Mouse (Mus musculus): ENCODE results near the gene Cep57l1. TPM values are rescaled to one million over a fixed set of nuclear protein-coding genes. Genes with fewer than 3 reads are reported as not detected.
"Not testable (repeated sequence)": the region's sequence is repeated elsewhere in the genome, so short reads cannot be mapped to it uniquely, and the experiment has no call there.

Gene Cep57l1
- 1 to 10 TPM; 7.0 to 7.4 TPM for total RNA-seq (2021)

DNA sequence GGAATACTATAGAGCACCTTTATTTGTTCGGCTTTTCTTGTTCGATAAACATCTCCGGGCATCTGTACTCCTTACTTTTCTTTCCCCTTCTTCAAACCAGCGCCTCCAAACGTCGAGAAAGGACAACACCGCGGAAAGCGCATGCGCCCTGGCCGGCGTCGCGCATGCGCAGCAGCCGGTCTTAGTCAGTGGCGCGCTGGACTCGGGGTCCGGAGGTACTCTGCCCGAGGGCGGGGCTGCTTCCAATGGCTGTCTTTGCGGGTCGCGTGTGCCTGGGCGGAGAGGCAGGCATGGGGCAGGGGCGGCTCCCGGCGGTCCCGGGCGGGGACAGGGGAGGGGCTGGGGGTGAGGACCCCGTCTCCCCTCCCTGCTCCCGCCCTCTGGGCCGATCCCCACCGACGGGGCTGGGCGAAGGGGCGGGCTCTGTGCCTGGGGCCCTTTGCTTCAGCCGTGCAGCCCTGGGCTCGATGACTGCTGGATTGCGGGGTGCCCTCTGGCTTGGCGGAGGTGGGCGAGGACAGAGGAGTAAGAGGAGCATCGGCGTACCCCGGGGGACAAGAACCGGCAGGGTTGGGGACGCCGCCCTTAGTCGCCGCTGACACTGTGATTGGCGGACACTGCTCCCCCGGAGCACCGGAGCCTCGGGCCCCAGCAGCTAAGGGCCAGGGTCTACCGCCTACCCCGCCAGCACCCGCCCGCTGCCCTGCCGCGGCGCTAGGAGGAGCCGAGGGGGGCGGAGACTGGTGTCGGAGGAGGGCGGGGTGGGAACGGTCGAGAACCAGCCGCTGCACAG lies at the start of gene Cep57l1, which contains the start of gene Sesn1:
Cep57l1 (minus strand) TSS at position 101 of the 793 bp plus-strand sequence.
Sesn1 (plus strand) TSS at position 165 of the 793 bp plus-strand sequence.
- peak; percentile 91 for DNase-seq (ENCODE audit: low spot score in 2 of 2)
- intact Hi-C loops (cut with DNase I), result loop anchor here (5.0 kb wide), 2 partner anchors 293 to 467 kb away; partner anchors contain the start of genes Cd164 and Foxo3

DNA sequence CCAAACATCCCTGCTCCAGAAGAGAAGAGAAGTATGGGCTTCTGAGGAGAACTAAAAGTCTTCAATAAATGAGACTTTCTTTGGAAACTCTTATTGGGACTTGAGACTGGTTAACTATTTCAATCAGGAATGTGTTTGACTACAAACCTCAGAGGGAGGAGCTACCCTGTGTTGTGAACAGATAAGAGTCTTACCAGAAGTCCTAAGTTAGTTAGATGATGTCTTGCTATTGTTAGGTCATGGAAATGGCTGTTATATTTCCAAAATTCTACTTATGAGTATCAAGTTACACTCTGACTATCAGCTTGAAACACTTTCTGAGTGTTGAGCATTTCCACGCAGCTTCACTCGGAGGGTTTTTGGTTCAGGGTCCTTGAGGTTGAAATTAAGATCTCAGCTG lies 39.0 kb upstream of the Cep57l1 start:
- intact Hi-C loops (cut with DNase I), result no loop called here
- DNase-seq (ENCODE audit: low spot score in 2 of 2), result no peak

DNA sequence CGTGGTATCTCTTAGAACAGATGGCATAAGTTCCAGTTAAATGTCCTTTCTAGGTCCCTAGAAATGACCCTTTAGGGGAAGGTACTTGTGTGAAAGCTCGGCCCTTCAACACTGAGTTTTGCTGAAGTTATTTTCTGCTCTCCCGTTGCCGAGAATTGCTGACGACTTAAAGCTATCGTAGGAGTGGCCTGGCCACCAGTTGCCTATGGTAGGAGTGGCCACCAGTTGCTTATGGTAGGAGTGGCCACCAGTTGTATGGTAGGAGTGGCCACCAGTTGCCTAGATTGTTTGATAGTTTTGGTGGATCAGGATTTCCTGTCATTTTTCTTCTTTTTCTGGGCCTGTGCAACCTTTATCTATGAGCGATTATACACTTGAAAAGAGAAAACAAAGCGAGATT lies 38.1 kb upstream of the Cep57l1 start:
- intact Hi-C loops (cut with DNase I), result no loop called here
- no peak for DNase-seq (ENCODE audit: low spot score in 2 of 2)

DNA sequence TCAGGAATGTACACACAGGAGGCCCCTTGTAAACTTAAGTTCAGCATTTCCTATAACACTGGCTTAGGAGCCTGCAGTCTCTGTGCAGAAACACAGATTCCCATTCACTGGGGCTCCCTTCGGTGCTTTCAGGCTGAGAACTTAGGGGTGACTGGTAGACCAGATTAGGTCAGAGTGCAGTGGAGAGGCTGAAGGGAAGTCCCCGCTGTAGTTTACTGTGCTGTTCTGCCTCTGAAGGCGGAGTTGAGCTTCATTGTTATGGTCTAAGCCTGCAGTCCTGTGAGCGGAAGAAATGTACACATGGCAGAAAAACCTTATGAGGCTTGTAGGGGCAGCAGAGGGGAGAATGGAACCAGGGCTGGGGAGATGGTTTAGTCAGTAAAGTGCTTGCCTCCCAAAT lies 29.2 kb upstream of the Cep57l1 start:
- no peak for DNase-seq (ENCODE audit: low spot score in 2 of 2)
- intact Hi-C loops (cut with DNase I), result no loop called here

DNA sequence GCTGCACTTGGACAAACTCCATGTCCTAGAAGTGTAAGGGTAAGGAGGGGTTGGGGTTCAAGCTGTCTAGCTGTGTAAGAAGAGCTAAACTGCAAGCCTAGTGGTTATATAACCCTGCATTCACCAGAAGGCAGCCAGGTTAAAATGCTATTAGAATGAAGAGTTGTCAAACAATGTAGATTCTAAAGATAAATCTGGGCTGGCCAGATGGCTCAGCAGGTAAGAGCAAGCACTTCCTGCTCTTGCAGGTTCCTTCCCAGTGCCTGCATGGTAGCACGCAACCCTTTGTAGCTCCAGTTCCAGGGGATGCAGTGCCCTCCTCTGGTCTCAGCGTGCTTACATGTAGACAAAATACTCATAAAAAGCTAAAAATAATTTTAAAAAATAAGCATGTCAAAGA lies 24.5 kb upstream of the Cep57l1 start:
- intact Hi-C loops (cut with DNase I), result loop anchor here (1.0 to 5.0 kb wide), 6 partner anchors 53 to 463 kb away; partner anchors contain the start of gene Foxo3
- DNase-seq (ENCODE audit: low spot score in 2 of 2), result no peak

DNA sequence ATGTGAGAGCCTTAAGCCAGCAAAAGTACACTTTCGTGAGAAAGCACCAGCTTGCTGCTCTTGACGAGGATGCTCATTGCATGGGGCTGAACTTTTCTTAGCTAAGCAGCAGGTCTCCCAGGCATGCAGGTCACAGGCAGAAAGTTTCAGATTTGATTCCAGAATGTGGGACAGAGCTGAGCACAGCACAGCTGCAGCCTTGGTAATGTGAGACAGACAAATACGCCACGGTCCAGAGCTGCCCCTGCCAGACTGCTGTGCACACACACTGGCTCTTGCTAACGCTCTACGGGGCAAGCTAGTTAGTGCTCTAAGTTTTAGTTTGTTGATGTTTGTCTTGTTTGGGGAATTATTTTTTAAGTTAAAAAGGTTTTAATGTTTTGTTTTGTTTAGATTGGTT lies 22.5 kb upstream of the Cep57l1 start:
- DNase-seq (ENCODE audit: low spot score in 2 of 2), result no peak
- intact Hi-C loops (cut with DNase I), result loop anchor here (5.0 kb wide), 5 partner anchors 55 to 465 kb away; partner anchors contain the start of gene Foxo3

DNA sequence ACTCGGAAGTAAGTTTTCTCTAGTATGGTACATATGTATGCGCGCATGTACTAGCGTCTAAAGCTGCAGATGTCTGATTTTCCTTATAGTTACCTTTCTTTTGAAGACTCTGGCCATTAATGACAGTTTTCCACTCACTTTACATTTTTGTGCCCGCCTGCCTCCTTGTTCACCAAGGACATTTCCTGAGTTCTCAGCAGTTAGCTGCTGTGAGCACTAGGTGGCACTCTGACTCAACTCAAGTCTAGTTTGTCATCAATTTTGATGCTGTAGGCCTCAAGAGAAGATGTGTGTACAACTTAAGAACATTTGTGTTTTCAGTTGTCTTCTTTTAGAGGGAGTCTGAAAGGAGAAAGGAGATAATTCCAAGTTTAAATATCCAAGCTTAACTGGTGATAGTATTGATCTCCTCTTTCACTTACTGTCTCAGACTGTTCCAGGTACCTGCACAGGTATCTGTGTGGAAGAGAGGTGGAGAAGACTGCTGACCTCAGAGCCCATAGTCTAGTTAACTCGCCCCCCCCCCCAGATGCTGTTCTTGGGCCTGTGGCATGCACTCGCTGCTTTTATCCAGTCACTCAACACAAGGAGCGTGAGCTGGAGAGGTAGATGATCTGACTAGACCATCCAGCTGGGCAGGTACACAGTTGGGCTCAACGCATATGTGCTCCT lies 21.3 kb upstream of the Cep57l1 start:
- intact Hi-C loops (cut with DNase I), result loop anchor here (5.0 kb wide), 5 partner anchors 56 to 466 kb away; partner anchors contain the start of gene Foxo3

DNA sequence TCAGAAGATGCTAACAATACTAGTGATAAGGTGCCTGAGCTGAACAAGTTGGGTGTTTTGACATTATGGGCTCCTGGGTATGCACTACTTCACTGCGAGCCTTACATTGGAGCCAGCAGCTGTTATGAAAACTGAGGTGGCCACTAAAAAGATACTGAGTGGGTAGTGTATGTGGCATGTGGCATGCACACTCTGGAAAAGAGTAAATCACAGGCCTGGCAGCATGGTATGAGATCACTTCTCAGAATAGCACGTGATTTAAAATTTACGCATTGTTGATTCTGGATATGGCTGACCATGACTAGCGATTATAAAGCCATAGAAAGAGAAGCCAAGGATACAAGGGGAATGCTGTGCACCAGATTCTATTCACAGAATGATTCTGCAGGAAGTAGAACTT lies 20.8 kb upstream of the Cep57l1 start:
- intact Hi-C loops (cut with DNase I), result loop anchor here (5.0 kb wide), 5 partner anchors 57 to 467 kb away; partner anchors contain the start of gene Foxo3
- no peak for DNase-seq (ENCODE audit: low spot score in 2 of 2)

More for the DNA sequence above, 21.3 kb upstream of the Cep57l1 start:
- peak; percentile 36 to 69 for DNase-seq (ENCODE audit: low spot score in 2 of 2)

DNA sequence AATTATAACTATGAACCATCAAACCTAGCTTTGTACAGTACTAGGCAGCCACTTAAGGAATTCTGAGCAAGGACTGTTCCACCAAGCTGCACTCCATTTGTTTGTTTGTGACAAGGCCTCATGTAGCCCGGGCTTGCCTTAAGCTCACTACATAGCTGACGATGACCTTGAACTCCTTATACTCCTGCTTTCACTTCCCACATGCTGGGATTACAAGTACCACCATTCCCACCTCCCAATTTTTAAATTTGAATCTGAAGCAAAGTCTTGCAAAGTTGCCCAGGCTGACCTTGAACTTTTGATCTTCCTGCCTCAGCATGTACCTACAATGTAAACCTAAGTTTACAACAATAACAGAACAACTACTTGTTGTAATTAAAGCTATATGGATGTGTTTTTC lies 20.3 kb upstream of the Cep57l1 start:
- DNase-seq (ENCODE audit: low spot score in 2 of 2), result no peak
- intact Hi-C loops (cut with DNase I), result loop anchor here (5.0 kb wide), 5 partner anchors 57 to 467 kb away; partner anchors contain the start of gene Foxo3

DNA sequence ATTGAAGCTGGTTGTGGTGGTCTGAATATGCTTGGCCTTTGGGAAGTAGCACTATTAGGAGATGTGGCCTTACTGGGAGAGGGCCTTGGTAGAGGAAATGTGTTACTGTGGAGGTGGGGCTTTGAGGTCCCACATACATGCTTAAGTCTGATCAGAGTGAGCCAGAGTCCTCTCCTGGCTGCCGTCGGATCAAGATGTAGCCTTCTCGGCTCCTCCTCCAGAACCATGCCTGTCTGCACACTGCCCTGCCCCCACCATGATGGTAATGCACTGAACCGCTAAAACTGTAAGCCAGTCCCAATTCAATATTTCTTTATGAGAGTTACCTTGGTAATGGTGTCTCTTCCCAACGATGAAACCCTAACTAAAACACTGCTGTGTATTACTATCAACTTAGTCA lies 19.5 kb upstream of the Cep57l1 start:
- intact Hi-C loops (cut with DNase I), result no loop called here
- DNase-seq (ENCODE audit: low spot score in 2 of 2), result no peak

DNA sequence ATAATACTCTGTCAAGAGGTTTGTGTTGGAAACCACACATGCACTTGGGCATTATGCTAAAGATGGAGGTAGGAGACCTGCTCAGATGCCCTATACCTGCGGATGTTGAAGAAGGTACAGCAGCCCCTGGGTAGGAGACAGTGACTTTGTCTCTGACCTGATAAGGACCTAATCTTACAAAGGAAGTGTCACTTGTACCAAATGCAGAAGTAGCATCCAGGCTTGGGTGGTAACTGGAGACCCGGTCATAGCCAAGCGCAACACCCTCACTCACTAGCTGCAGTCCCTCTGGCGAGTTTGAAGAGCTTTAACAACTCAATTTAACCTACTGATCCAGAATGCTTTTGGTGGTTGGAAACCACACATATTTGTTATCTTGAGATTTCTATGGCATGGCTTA lies 18.1 kb upstream of the Cep57l1 start:
- intact Hi-C loops (cut with DNase I), result no loop called here
- no peak for DNase-seq (ENCODE audit: low spot score in 2 of 2)

DNA sequence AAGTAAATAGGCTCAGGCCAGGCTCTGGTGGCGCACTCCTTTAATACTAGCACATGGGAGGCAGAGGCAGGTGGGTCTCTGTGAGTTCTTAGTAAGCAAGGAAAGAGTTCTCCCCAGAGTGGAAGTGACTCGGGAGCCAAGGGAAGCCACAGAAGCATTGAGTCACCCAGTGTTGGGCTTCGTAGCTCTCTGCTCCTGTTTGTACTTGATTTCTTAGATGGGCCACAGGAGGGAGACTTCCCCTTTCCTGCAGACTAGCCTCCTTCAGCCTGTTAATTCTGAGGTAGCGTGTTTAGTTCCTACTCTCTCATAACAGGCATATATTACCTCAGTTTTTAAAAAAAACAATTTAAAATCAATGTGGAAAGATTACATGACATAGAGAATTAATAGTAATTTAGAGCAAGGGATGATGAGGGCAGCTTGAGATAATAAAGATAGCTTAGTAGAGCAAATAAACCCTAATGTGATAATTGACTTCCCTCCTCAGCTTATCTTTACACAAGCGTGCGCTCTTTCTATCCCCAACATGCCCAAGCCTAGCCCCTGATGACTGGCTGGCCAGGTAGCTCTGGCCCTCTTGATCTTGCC lies 16.9 kb upstream of the Cep57l1 start:
- DNase-seq (ENCODE audit: low spot score in 2 of 2), result no peak
- intact Hi-C loops (cut with DNase I), result no loop called here

DNA sequence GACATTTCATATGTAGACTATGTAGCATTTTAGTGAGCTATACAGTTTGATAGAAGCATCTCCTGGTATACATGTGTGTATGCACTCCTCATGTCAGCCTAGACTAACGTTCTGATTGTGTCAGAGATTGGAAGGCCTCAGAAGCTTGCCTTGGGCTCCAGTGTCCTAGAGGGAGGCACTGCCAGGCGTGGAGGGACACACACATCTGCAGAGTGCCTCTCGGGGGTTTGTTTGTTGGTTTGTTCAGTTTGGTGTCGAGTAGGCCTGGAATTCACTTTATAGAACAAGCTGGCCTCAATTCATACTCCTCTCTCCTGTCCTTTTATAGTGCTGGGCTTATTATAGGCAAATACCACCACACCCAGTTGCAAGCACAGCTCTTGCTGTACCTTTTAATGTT lies 16.3 kb upstream of the Cep57l1 start:
- intact Hi-C loops (cut with DNase I), result no loop called here

DNA sequence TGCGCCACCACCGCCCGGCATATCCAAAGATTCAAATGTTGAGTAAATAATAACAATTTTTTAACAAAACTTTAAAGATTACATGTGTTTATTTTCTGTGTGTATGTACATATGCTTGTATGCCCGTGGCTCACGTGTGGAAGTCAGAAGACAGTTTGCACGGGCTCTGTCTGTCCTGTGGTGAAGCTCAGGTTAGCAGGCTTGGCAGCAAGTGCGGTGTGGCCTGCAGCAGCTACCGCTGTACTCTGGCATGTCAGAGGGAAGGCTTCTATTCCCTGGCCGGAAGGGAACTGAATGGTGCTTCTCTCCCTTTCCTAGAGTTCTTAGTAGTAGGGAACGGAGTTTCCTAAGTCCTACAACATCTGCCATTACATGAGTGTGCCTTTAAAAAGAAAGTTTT lies 15.4 kb upstream of the Cep57l1 start:
- intact Hi-C loops (cut with DNase I), result no loop called here
- no peak for DNase-seq (ENCODE audit: low spot score in 2 of 2)

More for the DNA sequence above, 16.3 kb upstream of the Cep57l1 start:
- no peak for DNase-seq (ENCODE audit: low spot score in 2 of 2)

DNA sequence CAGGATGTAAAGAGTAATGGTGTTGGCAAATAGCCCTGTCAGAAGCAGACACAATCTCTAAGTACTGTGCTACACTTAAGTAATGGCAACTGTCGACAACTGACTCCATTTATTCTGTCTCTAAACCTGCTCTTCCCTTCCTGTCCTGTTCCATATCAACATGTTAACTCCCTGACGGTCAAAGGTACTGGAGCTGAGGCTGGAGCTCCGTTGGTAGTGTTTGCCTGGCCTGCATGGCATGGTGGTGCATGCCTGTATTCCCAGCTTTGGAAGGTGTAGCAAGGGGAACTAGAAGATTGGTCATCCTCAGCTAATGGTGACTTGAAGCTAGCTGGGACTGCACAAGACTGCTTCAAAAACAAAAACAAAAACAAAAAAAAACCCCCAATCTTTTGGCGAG lies 14.2 kb upstream of the Cep57l1 start:
- intact Hi-C loops (cut with DNase I), result loop anchor here (5.0 kb wide), 1 partner anchor 113 kb away; no protein-coding TSS in a partner anchor
- no peak for DNase-seq (ENCODE audit: low spot score in 2 of 2)

DNA sequence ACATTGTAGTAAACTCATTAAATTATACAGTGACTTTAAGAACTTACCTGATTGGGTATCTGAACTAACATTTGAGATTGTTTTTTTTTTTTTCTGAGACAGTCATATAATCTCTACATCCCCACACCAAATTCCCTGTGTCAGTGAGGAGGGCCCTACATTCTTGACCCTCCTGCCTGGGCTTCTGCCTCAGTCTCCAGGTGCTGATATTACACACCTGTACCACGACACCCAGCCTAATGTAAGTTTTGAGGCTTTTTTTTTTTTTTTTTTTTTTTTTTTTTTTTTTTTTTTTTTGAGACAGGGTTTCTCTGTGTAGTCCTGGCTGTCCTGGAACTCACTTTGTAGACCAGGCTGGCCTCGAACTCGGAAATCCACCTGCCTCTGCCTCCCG lies 13.6 kb upstream of the Cep57l1 start:
- DNase-seq (ENCODE audit: low spot score in 2 of 2), result not testable (repeated sequence)
- intact Hi-C loops (cut with DNase I), result loop anchor here (5.0 kb wide), 1 partner anchor 114 kb away; no protein-coding TSS in a partner anchor

DNA sequence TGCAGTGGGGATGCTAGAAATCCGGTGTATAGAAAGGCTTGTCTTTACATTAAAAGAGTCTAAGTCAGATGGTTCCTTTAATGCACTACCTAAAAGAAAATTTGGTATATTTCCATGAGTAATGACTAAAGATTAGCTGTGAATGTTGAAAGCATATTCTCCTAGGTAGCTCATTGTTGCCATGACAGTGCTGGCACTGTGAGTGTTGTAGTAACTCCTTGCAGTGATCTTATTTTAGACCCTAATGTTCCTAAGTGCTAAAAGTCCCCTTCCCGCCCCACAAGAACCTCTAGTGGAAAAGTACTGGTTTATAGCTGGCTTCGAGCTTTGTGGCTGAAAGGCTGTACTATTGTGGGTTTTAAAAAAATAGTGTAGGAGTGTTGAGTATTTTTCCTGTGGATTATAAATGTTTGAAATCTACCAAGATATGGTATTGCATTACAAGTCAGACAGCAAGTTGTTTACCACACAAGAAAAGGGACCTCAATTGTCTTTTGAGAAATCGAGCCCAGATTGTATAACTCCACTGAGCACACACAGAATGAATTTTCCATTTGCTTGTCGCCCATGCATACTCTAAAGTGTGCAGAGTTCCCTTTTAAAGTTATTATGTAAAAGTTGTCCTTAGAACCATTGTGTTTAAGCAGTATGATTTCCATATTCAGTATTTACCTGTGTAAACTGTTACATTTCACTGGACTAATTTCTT lies 13.1 kb upstream of the Cep57l1 start:
- DNase-seq (ENCODE audit: low spot score in 2 of 2), result peak in 1 of 2 experiments; percentile 22
- intact Hi-C loops (cut with DNase I), result loop anchor here (5.0 kb wide), 1 partner anchor 115 kb away; no protein-coding TSS in a partner anchor

DNA sequence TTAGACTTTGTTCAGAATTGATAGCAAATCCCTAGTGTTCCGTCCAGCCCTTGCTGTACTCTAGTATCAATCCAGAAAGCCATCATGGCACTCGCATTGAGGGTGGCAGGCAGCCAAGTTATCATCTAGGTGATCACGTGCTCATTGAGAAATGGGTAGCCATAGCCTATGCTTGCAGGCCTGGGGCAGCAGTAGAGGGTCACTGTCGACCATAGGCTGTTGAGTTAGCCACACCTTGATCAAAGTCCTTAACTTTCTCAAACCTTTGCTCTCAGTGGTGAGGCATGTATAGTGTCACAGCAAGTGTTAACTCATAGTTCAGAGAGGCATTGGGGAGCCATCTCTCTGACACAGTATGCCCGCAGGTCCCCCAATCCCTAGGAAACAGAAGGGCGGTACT lies 11.5 kb upstream of the Cep57l1 start:
- DNase-seq (ENCODE audit: low spot score in 2 of 2), result no peak
- intact Hi-C loops (cut with DNase I), result loop anchor here (5.0 kb wide), 1 partner anchor 116 kb away; no protein-coding TSS in a partner anchor

DNA sequence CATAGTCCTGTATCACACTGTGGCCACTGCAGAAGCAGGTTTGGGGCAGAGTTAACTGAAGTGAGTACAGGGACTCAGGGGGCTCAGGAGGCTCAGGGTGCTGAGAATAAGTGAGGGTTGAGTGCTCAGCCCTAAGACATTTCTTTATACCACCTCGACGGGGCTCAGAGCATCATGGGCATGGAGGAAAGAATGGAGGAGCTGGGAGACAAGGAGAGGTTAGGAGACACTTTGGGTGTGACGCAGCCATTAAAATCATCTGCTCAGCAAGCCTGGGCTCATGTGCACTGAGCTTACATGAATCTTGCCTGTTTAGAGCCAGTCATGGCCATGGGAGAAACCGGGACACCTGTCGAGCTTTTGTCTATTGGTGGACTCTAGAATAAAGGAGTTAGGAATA lies 10.7 kb upstream of the Cep57l1 start:
- intact Hi-C loops (cut with DNase I), result loop anchor here (5.0 kb wide), 1 partner anchor 117 kb away; no protein-coding TSS in a partner anchor
- no peak for DNase-seq (ENCODE audit: low spot score in 2 of 2)
